Comparison of ENCODE assay signal across 9 mouse cellular contexts in the genomic region with DNA sequence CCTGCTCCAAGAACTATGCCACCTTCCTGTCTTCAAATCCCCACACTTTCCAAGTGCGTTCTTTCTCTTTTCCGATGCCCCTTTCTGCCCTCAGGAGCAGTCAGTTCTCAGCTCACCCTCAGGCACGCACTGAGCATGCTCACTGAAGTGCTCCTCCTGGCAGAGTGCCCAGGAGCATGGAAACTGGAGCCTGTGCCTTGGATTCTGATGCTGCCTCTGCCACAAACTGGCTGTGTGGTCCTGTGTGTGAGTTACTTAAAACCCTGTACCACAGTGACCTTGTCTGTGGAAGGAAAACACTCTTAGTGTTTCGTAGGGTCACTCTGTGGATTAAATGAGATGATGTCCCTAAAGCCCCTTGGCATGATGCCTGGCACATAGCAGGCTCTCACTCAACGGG.
DNase-seq lines count a peak whose midpoint lies in the region; ATAC-seq and TF ChIP-seq lines count a peak whose summit lies in the region.
"Had no signal": no experiment of that assay in that cellular context is flagged by ENCODE, and none has a peak within 500 bp of the region (broad histone marks: within the 10 kb centered on the region; RNA-seq: fewer than 3 reads in every experiment).

No protein-coding gene starts in this region.

- no peak overlapping the region for H3K4me3 ChIP-seq in kidney, adult 2 months (ENCODE audit: insufficient read depth, low read depth, low read length)
- H3K4me3 ChIP-seq in kidney, embryonic 14.5 days (ENCODE audit: low read length), result no peak overlapping the region
- H3K4me3 ChIP-seq: liver, embryonic 15.5 days had no signal

- ATAC-seq in kidney, embryonic 14.5 days (ENCODE audit: low FRiP score, low TSS enrichment), result no peak

- H3K9ac ChIP-seq in kidney, embryonic 14.5 days (ENCODE audit: low read depth, low read length), result no peak overlapping the region
- H3K9ac ChIP-seq: liver, embryonic 15.5 days had no signal

- no peak for TF ChIP-seq CTCF in kidney, adult 2 months (conservative IDR thresholded peaks at IDR 0.05; ENCODE audit: insufficient read depth, insufficient read length, low read depth, low read length)

- H3K27me3 ChIP-seq in kidney, adult 2 months (replicated peaks; ENCODE audit: control insufficient read depth, insufficient read depth, low read length), result no peaks in the 10 kb centered on the region
- H3K27me3 ChIP-seq in kidney, embryonic 14.5 days (ENCODE audit: control insufficient read depth, insufficient read depth, low read length), result no peaks in the 10 kb centered on the region
- H3K27me3 ChIP-seq: liver, embryonic 15.5 days had no signal

- peak; percentile 16 for DNase-seq in cerebellum, adult 11 months
- no peak for DNase-seq in cerebellum, postnatal 4 days (ENCODE audit: low spot score in 2 of 2)
- peak; percentile 55 for DNase-seq in kidney, adult 2 months
- peak; percentile 17 for DNase-seq in cerebellum, adult 9-10 months
- DNase-seq in lung, postnatal 25 days (ENCODE audit: low spot score), result peak; percentile 21
- DNase-seq in gastrocnemius, adult 18-20 months (ENCODE audit: low spot score), result no peak
- no peak for DNase-seq in thymus, postnatal 25 days

- no peak for TF ChIP-seq POLR2A in kidney, adult 2 months (IDR thresholded peaks at IDR 0.05; ENCODE audit: low read depth, low read length)

- peaks cover 3% of the 10 kb centered on the region; the same call in 1 of the 2 replicates for H3K36me3 ChIP-seq in kidney, adult 2 months (ENCODE audit: control insufficient read depth, insufficient read depth, low read length)
- no peaks in the 10 kb centered on the region for H3K36me3 ChIP-seq in kidney, embryonic 14.5 days (ENCODE audit: control insufficient read depth, insufficient read depth, low read length)
- H3K36me3 ChIP-seq: liver, embryonic 15.5 days had no signal

- H3K9me3 ChIP-seq in kidney, embryonic 14.5 days (ENCODE audit: control insufficient read depth, low read length), result no peaks in the 10 kb centered on the region
- H3K9me3 ChIP-seq: liver, embryonic 15.5 days had no signal

- no peak overlapping the region for H3K4me2 ChIP-seq in kidney, embryonic 14.5 days (replicated peaks; ENCODE audit: low read depth, low read length)
- H3K4me2 ChIP-seq: liver, embryonic 15.5 days had no signal

- H3K4me1 ChIP-seq in kidney, adult 2 months (ENCODE audit: control insufficient read depth, insufficient read depth, low read length), result no peaks in the 10 kb centered on the region
- H3K4me1 ChIP-seq in kidney, embryonic 14.5 days (ENCODE audit: control insufficient read depth, insufficient read depth, low read length), result no peaks in the 10 kb centered on the region
- H3K4me1 ChIP-seq: liver, embryonic 15.5 days had no signal

- H3K27ac ChIP-seq in kidney, adult 2 months (ENCODE audit: insufficient read depth, low read depth, low read length), result no peak overlapping the region
- no peak overlapping the region for H3K27ac ChIP-seq in kidney, embryonic 14.5 days (ENCODE audit: low read depth, low read length)
- H3K27ac ChIP-seq: liver, embryonic 15.5 days had no signal

- WGBS in kidney, adult 2 months, result 58% methylated on average over 5 of the region's 5 CpGs
- 76% methylated on average over 5 of the region's 5 CpGs for WGBS in kidney, embryonic 14.5 days

Comparison
In these comparisons a context has a peak if more than half of its experiments do, and no peak if none do; other contexts are left out.
1. DNase-seq: peak in cerebellum, adult 11 months (single experiment), kidney, adult 2 months (single experiment), cerebellum, adult 9-10 months (single experiment) and lung, postnatal 25 days (single experiment); none in cerebellum, postnatal 4 days (0 of 2), gastrocnemius, adult 18-20 months (single experiment) and thymus, postnatal 25 days (single experiment).